Mouse (Mus musculus) cerebral cortex, adult 2 months (tissue): Measurements from ENCODE around the gene Bach1.

Experiments used
- WGBS: fragments of 180-500 bp; shearing (Covaris S2); methylation state at CpG from one replicate; pipeline ENCODE4 v1.1.7; 2018; 5-methylcytosine and 5-hydroxymethylcytosine counted together

The Bach1 gene

DNA sequence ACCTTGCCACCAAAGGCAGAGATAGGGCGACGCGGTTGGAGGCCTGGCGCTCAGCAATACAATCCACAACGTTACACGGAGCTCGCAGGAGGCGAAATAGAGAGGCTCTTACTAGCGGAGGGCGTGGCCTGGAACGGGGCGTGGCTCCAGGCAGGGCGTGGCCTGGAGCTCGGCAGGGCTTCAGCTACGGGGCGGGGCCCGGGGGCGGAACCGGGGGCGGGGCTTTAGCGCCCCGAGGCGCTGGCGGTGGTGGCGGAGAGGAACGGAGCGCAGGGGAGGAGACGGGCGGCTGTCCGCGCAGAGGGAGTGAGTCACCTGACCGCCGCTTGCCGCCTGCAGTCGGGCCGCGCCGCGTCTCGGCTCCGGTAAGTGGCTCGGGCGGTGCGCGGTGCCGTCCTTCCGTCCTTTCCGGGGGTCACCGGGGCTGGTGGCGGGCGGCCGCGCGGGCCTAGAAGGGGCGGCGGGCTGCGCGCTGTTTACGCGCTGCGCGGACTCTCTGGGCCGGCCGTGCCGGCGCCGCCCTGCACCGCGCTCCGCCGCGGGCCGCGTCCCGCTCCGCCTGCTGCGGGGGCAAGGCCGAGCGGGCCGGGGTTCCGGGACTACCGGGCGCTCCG, at the start of gene Bach1:
Gene Bach1, plus strand, starts transcription at position 254 of the 614 bp plus-strand sequence.
- WGBS: under 1% methylated on average over 83 of the region's 84 CpGs

GRCm38 (mm10) chr16:87652344-87652743, 46.4 kb upstream of the Bach1 start:
- WGBS: 61% methylated on average over 8 of the region's 8 CpGs

GRCm38 (mm10) chr16:87652924-87653323, 45.8 kb upstream of the Bach1 start:
- WGBS: 87% methylated on average over 13 of the region's 13 CpGs

- WGBS: 73% methylated on average over 11 of the region's 11 CpGs
Measured at GRCm38 (mm10) chr16:87654016-87654575, 44.6 kb upstream of the Bach1 start.

- 78% methylated on average over 5 of the region's 5 CpGs for WGBS
Measured at GRCm38 (mm10) chr16:87655005-87655404, 43.7 kb upstream of the Bach1 start.

DNA sequence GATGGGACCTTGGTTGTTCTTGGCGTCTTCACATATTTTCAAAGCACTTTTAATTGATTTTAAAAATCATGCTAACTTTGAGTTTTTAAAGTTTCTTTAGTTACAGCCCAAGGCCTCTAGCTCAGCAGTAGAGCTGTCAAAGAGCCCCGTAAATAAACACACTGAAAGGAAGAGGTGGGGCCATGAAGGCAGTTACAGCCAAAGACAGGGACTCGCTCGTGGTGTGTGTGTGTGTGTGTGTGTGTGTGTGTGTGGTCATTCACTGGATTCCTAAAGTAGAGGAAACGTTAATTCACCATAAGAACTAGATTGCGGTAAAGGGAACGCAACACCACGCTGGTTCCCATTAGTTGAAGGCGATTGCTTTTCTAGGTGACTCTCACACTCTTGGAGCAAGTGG, 43.2 kb upstream of the Bach1 start:
- WGBS: 83% methylated on average over 9 of the region's 9 CpGs

- WGBS: 91% methylated on average over 4 of the region's 4 CpGs
Measured at GRCm38 (mm10) chr16:87656771-87657170, 42.0 kb upstream of the Bach1 start.

GRCm38 (mm10) chr16:87657291-87657690, 41.5 kb upstream of the Bach1 start:
- 97% methylated on average over 9 of the region's 9 CpGs for WGBS

- WGBS: 58% methylated on average over 12 of the region's 12 CpGs
Measured at GRCm38 (mm10) chr16:87661024-87661471, 37.7 kb upstream of the Bach1 start.

DNA sequence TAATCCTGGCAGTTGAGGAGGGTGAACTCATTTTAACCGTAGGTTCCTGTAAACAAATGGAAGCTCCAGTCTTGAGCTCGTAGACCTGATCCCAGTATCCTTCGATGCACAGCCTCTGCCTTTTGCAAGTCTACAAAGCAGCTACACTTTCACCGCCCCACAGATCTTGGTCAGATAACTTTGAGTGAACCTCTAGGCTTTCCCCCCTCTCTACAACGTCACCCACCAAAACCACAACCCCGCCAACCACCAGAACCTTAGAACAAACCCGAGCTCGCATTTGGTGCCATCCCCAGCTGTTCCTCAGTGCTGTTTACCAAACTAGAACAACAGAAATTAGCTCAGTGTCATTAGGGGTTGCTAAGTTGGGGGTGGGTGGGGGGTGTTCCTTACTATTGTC, 37.1 kb upstream of the Bach1 start:
- WGBS: 83% methylated on average over 8 of the region's 8 CpGs

- WGBS: 91% methylated on average over 2 of the region's 2 CpGs
Measured at GRCm38 (mm10) chr16:87662528-87662927, 36.2 kb upstream of the Bach1 start.

DNA sequence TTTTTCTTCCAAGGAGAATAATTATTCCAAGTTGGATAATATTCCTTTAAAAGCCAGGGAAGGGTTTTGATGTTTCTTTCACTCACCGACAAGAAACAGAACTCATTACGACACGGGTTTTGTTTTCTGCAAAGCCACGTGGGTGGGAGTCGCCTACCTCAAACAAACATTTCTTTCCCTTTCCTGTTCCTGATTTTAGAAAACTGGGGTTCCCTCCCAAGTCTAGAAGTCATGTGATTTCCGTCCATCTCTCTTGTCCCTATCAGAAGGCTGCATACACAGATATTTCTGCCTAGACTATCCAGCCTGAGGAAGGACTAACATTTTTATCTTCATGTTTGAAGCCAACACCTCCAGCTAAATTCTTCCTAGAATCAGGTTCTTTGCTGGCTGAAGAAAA, 34.9 kb upstream of the Bach1 start:
- WGBS: 66% methylated on average over 6 of the region's 6 CpGs

- 60% methylated on average over 9 of the region's 9 CpGs for WGBS
Measured at GRCm38 (mm10) chr16:87665246-87665645, 33.5 kb upstream of the Bach1 start.

DNA sequence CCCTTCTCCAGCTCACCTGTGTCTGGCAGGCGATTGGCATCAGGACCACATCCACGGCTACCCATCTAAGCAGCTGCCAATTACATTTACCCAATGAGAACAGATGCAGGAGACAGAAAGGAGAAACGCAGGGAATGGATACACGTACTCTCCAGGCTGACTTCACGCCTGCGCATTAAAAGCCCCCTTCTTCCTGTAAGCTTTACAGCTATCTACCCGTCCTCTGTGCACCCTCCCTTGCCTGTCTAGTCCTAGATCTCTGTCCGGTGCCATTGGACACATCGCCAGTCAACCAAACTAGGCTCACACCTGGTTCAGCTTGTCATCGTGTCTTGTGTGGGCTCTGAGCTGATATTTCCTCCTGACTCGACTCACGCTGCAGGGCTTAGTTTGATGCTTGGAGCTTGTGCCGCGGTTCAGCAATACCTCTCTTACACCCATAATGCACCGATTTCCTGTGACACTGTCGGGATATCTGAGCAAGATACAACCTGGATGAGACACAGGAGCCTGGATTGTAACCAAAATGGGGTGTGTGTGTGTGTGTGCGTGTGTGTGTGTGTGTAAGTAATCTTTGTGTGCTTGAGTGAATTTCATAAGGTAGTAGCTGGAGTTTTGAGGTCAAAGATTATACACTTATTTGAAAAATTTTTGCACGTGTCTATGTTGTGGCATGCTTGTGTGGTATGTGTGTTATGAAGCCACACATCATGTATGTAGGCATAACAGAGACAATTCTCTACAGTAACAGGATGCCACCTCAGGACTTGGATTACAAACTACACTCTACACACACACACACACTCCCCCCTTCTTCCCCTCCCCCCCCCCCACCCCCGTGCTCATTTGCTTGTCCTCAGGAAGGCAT, 32.8 kb upstream of the Bach1 start:
- 87% methylated on average over 19 of the region's 19 CpGs for WGBS

DNA sequence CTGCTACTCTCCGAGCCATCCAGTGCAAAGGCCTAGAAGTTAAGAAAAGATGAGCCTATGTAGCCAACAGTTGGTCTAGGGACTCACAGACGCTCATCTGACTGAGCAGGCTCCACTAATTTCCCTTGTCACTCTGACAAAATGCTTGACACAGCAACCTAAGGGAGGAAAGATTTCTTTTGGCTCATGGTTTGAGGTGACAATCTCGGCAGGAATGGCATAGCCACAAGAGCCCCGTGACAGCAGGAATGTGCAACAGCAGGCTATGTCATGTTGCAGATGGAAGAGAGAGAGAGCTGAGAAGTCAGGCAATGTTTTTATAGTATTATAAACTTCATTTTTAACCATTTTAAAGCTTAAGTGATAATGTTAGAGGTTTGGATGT, 32.1 kb upstream of the Bach1 start:
- WGBS: 83% methylated on average over 4 of the region's 4 CpGs

DNA sequence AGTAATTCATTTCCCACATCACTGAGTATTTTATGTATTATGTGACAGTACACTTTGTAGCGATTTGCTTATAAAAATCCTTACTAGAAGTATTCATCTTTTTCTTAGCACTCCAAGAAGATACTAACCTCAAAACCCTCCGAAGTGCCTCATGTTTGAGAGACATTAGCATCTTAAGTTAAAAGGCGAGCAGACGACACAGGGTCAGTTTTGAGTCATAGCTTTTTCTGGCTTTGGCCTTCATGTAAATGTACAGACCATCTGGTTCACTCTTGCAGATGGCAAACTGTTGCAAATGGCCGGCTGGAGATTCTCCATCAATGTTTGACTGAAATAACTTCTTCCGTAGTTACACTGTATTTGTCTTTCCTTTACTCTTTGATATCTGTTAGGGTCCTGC, 30.7 kb upstream of the Bach1 start:
- WGBS: 83% methylated on average over 6 of the region's 6 CpGs

GRCm38 (mm10) chr16:87670091-87670820, 28.5 kb upstream of the Bach1 start:
- 61% methylated on average over 8 of the region's 8 CpGs for WGBS

DNA sequence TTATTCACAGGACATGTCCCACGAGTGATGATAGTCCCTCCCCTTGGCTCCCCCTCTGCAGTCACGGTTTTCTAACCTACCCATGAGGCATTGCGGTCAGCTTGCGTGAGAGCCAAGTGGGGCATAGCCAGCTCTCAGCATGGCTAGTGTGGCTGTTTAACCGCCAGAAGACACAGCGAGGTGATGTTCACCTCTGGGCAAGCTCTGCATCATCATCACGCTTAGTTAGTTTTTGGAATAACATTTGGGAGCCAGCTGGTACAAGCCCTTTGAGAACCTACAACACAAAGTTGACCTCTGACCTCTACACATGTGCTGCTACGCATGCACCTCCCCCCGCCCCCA, 28.0 kb upstream of the Bach1 start:
- 74% methylated on average over 9 of the region's 9 CpGs for WGBS

DNA sequence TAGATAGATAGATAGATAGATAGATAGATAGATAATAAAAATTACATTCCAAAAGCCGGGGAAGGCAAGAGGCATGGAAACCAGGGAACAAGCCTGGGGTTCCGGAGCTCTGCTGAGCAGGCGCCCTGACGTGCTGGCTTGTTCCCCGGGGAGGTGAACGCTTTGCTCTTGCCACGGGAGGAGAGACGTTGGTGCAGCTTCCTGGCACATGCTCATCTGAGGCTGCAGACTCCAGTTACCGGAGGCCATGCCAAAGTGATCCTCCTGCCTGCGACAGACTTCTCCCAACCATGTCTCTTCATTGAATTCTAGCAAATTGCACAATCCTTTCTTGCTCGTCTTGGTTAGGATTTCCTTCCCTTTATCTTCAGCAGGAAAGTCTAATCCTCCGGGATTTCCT, 27.4 kb upstream of the Bach1 start:
- 74% methylated on average over 12 of the region's 12 CpGs for WGBS

DNA sequence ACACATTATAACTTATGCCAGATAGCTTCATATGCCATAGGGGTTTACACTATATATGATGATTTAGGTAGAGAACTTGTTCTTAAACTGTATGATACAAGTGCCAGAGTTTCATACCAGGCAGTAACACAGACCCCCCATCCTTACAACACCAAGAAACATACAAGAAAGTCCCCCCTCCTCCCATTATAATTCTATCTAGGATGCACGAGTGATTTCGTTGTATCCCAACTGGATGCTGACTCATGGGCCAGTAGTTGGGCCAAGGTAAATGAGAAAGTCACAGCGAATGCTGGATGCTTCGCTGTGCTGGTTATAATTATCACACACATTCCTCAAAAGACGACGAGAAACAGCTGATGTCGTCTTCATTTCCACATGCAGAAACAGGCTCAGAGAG, 25.6 kb upstream of the Bach1 start:
- 79% methylated on average over 7 of the region's 7 CpGs for WGBS

DNA sequence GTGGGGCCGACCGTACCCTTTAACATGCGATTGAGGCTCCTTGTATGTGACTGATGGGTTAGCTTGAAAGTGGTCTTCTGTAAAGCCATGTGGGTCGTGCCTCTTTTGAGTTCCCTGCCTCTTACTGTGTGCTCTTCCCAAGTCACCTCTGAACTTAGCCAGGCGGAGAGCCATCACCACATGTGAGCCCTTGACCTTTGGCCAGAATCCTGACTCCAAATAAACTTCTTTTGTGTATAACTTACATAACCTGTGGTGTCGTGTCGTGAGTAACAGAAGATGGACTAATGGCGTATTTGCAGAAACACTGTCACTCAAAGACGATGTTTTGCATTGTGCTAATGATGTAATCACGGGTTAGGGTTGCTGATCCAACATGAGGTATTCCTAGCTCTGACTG, 22.6 kb upstream of the Bach1 start:
- 75% methylated on average over 10 of the region's 10 CpGs for WGBS

DNA sequence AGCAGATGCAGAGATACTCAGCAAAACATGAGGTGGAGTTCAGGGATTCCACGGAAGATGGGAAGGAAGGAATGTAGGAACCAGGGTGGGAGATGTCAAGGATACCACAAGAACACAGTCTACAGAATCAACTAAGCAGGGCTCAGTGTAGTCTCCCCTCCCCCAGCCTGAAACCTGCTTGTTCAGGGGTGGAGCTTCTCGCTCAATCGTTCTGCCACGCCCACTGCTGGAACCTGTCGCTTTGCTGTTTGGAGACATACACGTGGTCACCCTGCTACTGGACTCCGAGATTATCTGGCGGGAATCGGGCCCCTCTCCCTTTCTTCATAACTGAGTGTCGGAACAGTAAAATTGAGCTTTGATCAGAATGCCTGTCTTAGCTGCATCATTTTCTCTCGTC, 20.1 kb upstream of the Bach1 start:
- 80% methylated on average over 11 of the region's 11 CpGs for WGBS
